Mouse (Mus musculus): ENCODE measurements around the gene Dpf3. TPM values are rescaled to one million over a fixed set of nuclear protein-coding genes. Genes with fewer than 3 reads are reported as not detected.

Gene Dpf3
- total RNA-seq, 2 experiments from 2014 or later = 17.4 to 21.3 TPM

DNA sequence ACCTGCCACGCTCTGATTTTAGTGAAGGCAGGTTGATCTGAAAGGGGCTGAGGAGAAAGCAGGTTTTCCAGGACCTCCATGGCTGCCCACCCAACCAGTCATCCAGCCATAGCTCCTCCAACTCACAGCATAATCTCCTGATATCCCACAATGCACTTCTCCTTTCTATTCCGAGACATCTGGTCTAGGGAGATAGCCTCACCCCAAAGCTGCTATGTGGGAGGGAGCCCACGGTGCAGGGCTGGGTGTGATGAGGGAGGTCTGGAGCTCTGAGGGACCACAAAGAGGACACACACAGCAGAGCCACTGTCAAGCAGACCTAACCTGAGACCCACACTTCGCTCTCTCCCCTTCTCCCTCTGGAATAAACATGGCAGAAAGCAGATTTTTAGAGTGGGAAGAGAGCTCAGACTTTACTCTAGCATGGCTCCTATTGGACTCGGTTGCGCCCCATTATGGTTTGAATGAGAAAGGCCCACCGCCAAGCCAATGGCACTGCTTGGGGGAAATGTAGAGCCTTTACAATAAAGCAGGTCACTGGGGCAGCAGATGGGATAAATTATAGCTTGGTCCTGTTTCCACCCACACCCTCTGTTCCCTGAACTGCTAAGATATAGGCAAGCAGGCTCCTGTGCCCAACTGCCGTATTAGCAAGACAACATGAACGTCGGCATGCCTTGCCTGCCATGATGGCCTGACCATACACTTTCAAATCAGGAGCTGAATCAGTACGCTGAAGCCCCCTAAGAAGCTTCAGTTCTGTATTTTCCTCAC lies 178.3 kb downstream of the Dpf3 start:
- DNase-seq (ENCODE audit: low spot score) = no peak
- intact Hi-C loops (cut with DNase I) = no loop called here

DNA sequence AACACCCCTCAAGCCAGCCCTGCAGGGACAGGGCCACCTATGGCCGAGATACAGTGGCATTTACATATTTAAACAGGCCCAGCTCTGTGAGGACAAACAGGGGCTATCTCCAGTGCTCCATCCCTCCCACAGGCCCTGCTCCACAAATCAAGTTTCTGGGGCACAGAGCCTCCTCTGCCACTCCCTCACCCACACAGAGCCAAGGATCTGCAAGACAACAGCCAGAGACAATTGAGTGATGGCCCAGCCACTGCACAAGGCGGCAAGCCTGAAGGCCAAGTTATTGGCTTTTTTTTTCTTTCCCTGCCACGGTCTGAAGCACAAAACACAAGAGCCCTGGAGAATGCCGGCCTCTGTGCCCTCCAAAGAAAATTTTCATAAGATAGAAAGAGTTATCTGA lies 178.9 kb downstream of the Dpf3 start:
- intact Hi-C loops (cut with DNase I) = no loop called here
- no peak for DNase-seq (ENCODE audit: low spot score)

DNA sequence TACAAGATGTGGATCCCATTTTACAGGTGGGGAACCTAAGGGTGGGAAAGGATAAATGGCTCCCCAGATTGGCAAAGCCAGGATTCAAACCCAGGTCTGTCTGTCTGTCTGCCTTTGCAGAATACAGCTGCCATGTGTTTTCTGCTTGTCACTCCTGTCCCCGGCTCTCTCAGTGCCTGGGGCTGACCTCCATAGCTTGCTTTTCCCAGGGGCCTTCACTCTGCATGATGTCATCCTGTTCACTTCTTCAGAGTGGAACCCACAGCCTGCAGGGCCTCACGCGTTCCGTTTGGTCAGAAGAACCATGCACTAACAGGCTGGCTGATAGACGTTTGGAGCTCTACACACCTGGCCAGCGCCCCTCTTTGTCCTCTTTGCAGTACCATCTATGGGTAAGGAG lies 184.3 kb downstream of the Dpf3 start:
- DNase-seq (ENCODE audit: low spot score) = no peak
- intact Hi-C loops (cut with DNase I) = no loop called here

DNA sequence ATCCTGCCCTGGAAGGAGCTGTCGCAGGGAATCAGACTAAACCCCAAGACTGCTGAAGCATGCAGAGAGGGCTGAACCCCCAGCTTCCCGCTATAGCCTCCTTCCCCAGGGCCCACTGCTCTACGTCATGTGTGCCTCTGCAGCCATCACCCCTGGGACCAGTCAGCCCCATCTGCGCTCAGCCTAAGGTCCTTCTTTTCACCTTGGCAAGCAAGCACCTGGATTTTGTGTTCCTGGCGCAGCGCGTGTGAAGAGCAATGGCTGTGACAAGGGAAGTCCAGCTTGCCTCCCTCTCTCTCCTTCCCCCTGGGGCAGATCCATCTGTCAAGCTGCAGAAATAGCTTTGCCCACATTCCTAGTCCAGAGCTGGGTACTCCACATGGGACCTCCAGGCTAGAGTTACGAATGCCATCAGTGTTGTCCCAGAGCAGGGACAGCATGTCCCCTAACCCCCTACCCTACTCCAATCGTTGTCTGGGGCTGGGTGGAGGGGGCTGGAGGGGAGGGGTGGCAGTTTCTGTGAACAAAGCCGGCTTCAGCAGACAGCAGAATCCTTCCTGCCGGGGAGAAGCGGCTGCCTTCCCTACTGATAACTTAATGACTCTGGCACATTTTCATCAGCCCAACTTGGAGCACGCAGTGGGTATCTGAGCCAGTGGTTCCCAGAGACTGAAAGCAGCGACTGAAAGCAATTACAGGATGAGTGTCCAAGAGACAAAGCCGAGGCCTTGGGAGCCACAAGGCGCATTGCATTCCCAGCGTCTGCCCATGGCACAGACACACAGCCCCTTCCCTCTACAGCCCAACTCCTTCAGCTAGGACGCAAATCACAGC lies 185.0 kb downstream of the Dpf3 start:
- DNase-seq (ENCODE audit: low spot score) = no peak
- intact Hi-C loops (cut with DNase I) = no loop called here

DNA sequence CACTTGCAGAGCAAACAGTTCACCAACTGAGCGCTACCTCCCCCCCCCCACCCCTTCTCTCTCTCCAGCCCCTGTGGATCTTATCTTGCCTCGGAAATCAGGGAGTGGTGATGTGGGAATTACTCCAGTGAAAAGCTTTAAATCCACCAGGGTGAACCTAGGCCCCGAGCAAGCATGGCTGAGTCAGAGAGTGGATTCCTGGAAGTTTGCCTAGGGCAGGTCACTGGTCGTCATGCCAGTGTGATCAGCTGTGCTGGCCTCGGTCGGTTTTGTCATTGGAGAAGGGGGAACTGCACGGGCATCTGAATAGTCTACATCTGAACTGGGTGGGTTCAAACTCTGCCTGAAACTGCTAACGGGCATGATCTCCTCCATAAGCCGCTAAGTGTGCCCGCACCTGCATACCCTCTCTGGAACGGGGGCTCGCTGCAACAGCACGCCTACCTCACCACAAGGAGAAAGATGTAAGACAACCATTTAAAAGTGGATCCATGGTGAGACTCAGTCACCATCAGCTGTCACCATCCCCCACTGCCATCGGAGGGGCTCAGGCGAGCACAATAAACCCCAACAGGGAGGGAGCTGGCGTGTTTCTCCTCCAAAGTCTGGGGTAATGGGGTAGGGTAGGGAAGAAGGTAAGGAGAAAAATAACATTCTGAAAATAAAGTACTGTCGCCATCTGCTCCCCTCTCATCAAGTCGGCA lies 185.7 kb downstream of the Dpf3 start:
- no peak for DNase-seq (ENCODE audit: low spot score)
- intact Hi-C loops (cut with DNase I) = no loop called here

DNA sequence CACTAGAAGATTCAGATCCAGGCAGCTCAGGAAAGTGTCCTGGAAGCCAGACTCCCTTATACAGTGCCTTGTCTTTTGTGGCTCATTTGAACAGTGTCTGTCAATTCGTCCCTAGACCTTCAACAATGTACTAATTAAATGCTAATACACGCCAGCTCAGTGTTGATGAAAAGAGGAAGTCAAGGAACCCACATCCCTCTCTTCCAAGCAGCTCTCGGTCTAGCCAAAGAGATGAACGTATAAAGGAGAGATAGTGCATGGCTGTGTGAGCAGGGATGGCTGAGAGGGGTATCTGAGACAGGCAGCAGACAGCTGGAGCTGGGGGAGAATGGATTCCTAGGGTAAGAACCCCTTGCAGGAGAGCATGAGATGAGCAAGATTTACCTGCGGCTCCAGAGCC lies 189.2 kb downstream of the Dpf3 start:
- DNase-seq (ENCODE audit: low spot score) = no peak
- intact Hi-C loops (cut with DNase I) = no loop called here

DNA sequence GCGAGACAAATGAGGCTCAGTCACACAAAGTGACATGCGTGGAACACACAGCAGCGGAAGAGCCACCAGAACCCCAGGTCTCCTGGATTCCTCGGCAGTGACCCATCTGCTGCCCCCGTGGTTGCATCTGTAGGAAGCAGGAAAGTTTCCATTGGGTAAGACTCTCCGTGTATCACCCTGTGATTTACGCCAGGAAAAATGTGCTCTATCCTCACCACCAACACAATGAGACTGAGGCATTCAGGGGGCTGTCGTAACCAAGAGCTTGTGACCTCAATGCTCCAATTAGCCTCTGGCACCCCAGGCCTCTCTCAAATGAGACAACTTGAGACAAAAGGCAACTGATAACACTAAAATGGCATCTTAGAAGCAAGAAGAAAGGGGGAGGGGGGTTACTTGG lies 192.5 kb downstream of the Dpf3 start:
- intact Hi-C loops (cut with DNase I) = no loop called here
- no peak for DNase-seq (ENCODE audit: low spot score)

DNA sequence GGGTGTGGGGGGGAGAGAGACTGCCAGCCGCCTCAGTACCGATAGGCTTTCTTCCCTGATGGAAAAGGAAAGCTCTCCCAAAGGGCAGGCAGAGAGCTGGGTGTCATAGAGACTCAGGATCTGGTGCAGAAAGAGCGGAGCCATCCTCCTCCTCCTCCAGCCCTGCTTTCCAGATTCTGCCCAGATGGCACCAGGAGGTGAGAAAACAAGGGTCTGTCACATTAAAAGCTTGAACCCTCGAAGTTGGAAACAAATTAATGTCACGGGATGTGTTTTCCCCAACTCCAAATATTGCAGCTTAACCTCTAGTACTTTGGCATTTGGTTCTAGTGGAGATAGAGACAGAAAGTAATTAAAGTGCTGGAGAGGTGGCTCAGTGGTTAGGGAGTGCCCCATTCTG lies 195.6 kb downstream of the Dpf3 start:
- intact Hi-C loops (cut with DNase I) = no loop called here
- DNase-seq (ENCODE audit: low spot score) = no peak

DNA sequence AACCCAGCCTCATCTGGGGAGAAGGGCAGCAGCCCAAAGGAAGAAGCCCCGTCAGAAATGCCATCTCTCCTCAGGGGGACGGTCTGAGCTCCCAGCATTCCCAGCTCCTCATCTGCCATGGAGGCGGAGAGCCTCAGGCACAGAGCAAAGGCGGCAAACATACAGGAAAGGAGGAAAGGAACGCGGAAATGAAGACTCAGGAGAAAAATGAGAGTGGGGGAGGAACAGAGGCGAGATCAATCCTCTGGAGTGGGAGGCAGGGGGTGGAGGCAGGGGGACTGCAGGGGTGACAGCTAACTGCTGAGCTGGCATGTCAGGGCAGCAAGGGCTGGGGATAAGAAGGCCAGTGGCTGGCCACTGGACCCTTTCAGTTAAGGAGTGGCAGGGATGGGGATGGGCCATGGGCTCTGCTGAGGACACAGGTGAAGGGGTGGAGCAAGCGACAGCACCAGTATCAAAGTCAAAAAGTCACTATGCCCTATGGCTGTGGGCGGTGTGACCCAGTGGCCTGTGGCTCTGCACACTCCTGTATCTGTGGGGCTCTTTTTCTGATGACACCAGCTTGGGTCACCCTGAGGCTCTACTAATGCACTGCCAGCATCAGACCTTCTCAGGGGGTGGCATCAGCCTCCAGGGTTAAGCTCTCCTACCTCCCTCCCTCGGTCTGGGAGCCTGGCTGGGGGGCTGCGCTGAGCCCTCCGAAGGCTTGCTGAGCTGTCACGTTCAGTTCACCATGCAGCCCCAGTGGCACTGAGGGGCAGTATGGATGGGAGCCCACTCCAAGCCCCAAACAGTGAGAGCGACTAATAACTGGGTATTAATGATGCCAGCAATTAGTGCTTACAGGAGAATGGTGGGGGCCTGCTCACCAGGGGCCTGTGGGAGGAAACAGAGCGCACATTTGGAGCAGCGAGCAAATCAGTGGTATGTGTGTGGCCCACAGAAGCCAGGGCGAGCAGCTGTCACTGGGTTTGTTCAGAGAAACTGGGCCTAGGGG lies 200.7 kb downstream of the Dpf3 start:
- no peak for DNase-seq (ENCODE audit: low spot score)
- intact Hi-C loops (cut with DNase I) = no loop called here

DNA sequence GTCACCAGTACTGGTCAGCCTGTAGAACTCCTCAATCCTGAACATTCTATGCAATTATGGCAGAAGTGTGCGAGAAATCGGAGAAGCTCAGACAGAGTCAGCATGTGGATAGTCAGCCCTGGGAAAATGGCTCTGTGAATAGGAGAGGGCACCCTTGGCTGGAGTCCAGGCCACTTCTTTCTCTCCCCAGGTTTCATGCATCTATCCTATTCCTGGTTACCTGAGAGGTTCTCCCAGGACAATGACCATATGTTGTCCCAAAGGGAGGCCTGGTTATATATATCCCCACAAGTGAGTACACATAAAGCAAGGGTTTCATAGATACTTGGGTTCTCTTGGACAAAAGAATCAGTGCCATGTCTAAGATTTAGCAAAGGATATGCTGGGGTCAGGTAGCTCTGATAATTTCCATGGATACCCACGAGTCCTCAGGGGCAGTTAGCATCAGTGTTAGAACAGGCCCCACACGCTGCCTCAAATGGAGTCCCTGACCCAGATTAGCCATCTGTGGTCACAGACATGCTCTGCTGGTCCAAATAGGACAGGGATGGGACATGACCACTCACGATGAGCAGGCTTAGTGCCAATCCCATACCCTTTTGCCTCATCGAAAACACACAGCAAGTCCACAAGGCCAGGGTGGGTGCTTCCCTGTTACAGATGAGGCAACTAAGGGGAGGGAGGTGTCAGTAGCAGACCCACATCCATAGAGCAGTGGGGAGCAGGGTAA lies 203.8 kb downstream of the Dpf3 start:
- no peak for DNase-seq (ENCODE audit: low spot score)
- intact Hi-C loops (cut with DNase I) = no loop called here

DNA sequence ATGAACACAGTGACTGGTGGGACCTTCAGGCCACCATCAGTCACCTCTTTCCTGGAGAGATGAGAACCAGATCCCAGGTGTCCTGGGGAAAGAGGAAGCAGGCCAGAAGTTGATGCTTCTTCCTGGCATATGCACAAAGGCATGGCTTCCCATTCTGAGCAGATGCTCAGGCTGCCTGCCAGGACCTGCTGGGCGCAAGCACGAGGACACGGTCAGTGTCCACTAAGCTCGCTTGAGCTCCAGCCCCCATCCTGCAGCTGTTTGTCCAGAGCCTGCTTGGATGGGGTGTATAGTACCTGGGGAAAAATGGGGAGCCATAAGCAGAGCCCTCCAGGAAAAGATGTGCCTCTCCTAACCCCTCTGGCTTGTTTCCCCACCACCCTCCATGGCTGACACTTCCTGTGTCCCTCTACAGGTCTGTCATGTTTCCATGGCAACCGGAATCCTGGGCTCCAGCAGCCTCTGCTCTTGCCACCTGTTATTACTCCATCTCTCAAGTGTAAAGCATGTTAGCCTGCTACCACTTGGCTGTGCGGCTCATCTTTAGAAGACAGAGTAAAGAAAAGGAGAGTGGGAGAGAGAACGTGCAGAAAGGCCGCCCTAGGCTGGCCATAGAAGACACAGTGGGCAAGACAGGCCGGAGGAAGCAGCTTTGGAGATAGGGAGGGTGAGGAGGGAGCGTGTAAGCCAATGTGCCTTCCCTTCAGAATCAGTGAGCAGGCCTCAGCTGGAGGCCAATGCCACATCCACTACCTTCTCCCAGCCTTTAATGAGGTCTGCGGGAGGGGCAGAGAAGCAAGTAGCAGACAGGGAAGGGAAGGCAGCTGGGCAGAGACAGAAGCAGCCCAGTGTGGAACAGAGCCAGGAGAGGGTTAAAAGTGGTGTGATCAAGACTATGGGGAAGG lies 209.7 kb downstream of the Dpf3 start:
- intact Hi-C loops (cut with DNase I) = no loop called here
- DNase-seq (ENCODE audit: low spot score) = no peak

DNA sequence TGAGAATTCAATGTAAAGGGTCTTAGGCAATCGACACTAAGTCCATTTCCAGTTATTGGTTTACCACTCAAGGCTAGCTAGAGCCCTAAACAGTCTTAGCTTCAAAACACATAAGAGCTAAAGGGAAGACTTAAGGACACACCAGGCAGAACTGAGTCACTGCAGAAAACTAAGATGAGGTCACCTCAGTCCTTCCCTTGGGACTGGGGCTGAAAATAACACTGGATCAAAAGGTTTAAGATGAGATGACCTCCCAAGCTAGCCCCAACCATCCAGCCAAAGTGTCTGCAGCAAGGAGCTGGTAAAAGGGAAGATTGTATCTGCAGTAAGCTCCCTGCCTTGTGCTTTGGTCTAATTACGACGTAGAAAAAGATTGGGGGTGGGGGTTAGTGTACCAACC lies 216.3 kb downstream of the Dpf3 start:
- no peak for DNase-seq (ENCODE audit: low spot score)
- intact Hi-C loops (cut with DNase I) = no loop called here

DNA sequence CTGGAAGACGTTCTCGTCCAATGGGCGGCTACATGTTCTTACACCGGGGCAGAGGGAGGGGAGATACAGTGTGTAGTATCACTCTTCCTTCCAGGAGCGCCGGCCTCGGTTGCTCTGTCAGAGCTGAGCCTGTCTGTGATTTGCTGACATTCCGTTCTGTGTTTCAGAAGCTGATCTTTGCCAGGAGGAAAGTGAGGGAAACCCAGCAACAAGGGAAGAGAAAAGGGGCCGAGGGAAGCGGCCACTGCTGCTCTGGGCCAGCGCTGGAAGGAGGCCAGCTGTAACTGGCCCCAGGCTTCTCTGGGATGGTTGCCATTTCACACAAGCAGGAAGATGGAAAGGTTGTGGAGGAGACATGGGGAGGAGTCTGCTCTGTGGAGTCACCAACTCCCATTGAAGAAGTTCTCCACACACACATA lies 219.0 kb downstream of the Dpf3 start:
- DNase-seq (ENCODE audit: low spot score) = peak; percentile 47
- intact Hi-C loops (cut with DNase I) = no loop called here

DNA sequence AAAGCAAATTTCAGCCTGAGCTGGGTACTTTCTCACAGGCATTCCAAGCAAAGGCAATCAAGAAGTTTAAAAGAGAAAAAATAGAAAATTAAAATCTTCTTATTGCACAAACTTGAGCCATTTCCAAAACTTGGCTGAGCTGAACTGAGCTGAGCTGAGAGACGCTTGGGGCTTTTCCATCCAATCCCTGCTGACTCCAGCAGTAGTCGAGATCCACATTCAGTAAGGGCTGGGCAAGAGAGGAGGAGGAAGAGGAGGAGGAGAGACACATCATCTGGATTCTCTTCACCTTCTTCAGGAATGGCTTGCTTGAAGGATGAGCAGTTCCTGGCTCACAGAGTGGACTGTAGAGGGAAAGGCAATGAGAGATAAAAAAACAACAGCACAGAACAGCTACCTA lies 227.0 kb downstream of the Dpf3 start:
- intact Hi-C loops (cut with DNase I) = no loop called here
- DNase-seq (ENCODE audit: low spot score) = no peak

DNA sequence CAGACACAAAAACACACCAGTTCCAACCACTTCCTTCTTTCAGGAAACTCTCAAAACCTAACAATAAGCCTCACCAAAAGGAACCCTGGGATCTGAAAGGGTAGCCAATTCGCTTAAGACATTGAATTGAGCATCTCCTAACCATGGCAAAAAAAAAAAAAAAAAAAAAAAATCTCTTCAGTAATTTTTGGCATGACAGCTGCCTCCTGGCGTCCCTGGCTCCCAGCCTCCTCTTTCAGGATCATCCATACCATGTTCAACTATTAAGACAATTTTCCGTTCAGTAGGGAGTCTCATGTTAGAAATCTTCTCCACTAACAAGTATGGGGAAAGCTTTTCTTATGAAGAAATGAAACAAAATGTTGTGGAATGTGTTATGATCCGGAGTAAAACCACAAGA lies 233.1 kb downstream of the Dpf3 start:
- intact Hi-C loops (cut with DNase I) = loop anchor here (5.0 kb wide), 1 partner anchor 137 kb away; no protein-coding TSS in a partner anchor
- no peak for DNase-seq (ENCODE audit: low spot score)

DNA sequence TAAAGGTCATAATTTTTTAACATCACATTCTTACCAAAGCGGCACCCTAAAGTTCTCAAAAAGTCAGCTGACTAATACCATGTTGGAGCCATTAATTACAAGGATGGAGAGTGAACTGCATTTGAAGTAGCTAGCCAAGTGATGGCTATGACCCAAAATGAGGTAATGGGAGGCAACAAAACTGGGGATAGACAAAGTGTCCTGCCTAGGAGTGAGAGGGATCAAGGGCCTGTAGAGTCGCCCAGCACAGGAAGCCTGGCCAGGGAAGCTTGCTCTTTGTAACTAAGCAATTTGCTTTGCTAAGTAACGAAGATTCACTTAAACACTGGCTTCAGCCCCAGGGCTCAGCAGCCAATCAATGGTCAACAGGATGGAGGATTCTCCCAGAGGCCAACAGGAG lies 238.4 kb downstream of the Dpf3 start:
- intact Hi-C loops (cut with DNase I) = no loop called here
- no peak for DNase-seq (ENCODE audit: low spot score)

DNA sequence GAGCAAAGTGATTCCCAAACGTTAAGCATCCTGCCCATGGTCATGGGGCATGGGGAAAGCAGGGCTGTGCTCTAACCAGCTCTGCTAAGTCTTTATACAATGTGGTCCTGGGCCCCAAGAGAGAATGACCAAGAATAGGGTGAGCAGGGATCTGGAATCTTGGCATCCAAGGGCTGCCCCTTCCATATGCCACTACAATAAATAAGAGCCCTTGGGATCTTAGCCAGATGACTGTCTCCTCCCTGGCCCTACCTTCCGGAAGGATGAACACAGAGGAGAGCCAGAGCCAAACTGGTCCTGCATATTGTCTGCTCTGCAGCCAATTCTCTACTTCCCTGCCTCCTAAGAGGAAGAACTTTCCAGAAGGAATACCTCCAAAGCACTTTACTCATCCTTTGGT lies 238.9 kb downstream of the Dpf3 start:
- DNase-seq (ENCODE audit: low spot score) = no peak
- intact Hi-C loops (cut with DNase I) = no loop called here

DNA sequence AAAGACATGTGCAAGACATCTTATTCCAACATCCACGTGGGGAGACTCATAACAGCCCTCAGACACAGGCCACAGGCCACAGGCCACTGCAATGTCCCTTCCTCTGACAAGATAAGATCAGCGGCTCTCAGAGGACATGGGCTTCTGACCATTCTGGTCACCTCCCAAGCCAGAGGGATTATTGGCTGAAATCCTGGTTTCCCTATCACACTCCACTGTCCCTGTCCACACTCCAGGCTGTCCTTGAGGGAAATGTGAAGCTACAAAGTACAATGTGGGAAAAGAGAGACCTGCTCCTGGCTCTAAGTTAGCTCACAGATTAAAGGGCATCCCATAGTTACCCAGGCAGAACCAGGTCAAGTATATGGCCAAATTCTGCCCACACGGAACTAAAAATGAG lies 239.8 kb downstream of the Dpf3 start:
- intact Hi-C loops (cut with DNase I) = no loop called here
- no peak for DNase-seq (ENCODE audit: low spot score)

All from heart, postnatal 25 days (tissue).